Mouse (Mus musculus) heart, embryonic 12.5 days (tissue): Measurements from ENCODE around the gene Rhox2g. TPM values are rescaled to one million over a fixed set of nuclear protein-coding genes. Genes with fewer than 3 reads are reported as not detected.
"Not testable (repeated sequence)": the region's sequence is repeated elsewhere in the genome, so short reads cannot be mapped to it uniquely, and the experiment has no call there.

Experiments
- ATAC-seq: fragments of 200-750 bp; cut with Nextera tagmentation; 2 replicates; pipeline ENCODE4 v1.8.0; 2017; ENCODE audit warnings: moderate TSS enrichment, moderate library complexity; ENCODE audit not compliant: insufficient number of reproducible peaks, low FRiP score
- H3K27ac ChIP-seq: fragments of 300-500 bp; sonication (generic); 2 replicates; pipeline ENCODE4 v1.5.1; 2016; ENCODE audit warnings: mild to moderate bottlenecking, moderate library complexity; ENCODE audit not compliant: poor library complexity, severe bottlenecking
- H3K27me3 ChIP-seq: fragments of 300-500 bp; sonication (generic); replicated peaks from 2 replicates; pipeline ENCODE4 v1.6.1; 2016; ENCODE audit warnings: mild to moderate bottlenecking, moderate library complexity
- H3K36me3 ChIP-seq: fragments of 300-500 bp; sonication (generic); 2 replicates; pipeline ENCODE4 v1.6.1; 2016; ENCODE audit warnings: mild to moderate bottlenecking, moderate library complexity
- H3K4me1 ChIP-seq: fragments of 300-500 bp; sonication (generic); replicated peaks from 2 replicates; pipeline ENCODE4 v1.6.1; 2016; ENCODE audit warnings: mild to moderate bottlenecking
- H3K4me2 ChIP-seq: fragments of 300-500 bp; sonication (generic); 2 replicates; pipeline ENCODE4 v1.6.1; 2016; ENCODE audit warnings: mild to moderate bottlenecking, moderate library complexity
- H3K4me3 ChIP-seq: fragments of 300-500 bp; sonication (generic); 2 replicates; pipeline ENCODE4 v1.5.1; 2016; ENCODE audit warnings: mild to moderate bottlenecking
- H3K9ac ChIP-seq: fragments of 300-500 bp; sonication (generic); 2 replicates; pipeline ENCODE4 v1.6.1; 2016; ENCODE audit warnings: mild to moderate bottlenecking, moderate library complexity
- H3K9me3 ChIP-seq: fragments of 300-500 bp; sonication (generic); replicated peaks from 2 replicates; pipeline ENCODE4 v1.6.1; 2016; ENCODE audit warnings: mild to moderate bottlenecking, moderate library complexity
- WGBS: fragments of 180-500 bp; shearing (Covaris S2); methylation state at CpG from one replicate; pipeline ENCODE4 v1.1.7; 2016; 5-methylcytosine and 5-hydroxymethylcytosine counted together
- polyA plus RNA-seq: library from polyadenylated mRNA; unstranded; fragments of >200 nt; fragmentation: Nextera tagmentation; extraction: Ambion mirVana; gene quantifications from 2 replicates; pipeline ENCODE4 v1.2.1, GENCODE M21; 2016

Gene Rhox2g
- polyA plus RNA-seq, result not detected in 2 replicates

- 82% methylated on average over 6 of the region's 6 CpGs for WGBS
- ATAC-seq, H3K36me3 ChIP-seq, H3K4me1 ChIP-seq, H3K4me2 ChIP-seq, H3K27ac ChIP-seq, H3K9ac ChIP-seq, H3K4me3 ChIP-seq, H3K27me3 ChIP-seq, H3K9me3 ChIP-seq: not testable (repeated sequence)
Measured at GRCm38 (mm10) chrX:37643370-37643769, at the start of gene Rhox2g. Gene Rhox2g (minus strand): TSS chrX:37643470.

GRCm38 (mm10) chrX:37692261-37692660, 49.0 kb upstream of the Rhox2g start:
- H3K27me3 ChIP-seq, result no peaks in the 10 kb centered on the region
- no peaks in the 10 kb centered on the region for H3K9me3 ChIP-seq
- H3K36me3 ChIP-seq, result no peaks in the 10 kb centered on the region
- H3K9ac ChIP-seq, result no peak overlapping the region
- H3K4me3 ChIP-seq, result no peak overlapping the region
- H3K4me2 ChIP-seq, result no peak overlapping the region
- H3K27ac ChIP-seq, result no peak overlapping the region
- no peak for ATAC-seq
- WGBS, result 65% methylated on average over 2 of the region's 2 CpGs
- no peaks in the 10 kb centered on the region for H3K4me1 ChIP-seq

- no peak overlapping the region for H3K4me2 ChIP-seq
- no peak overlapping the region for H3K9ac ChIP-seq
- no peaks in the 10 kb centered on the region; the same call in 1 of the 2 replicates for H3K9me3 ChIP-seq
- 76% methylated on average over 24 of the region's 24 CpGs for WGBS
- H3K4me3 ChIP-seq, result no peak overlapping the region
- no peak overlapping the region for H3K27ac ChIP-seq
- no peaks in the 10 kb centered on the region for H3K4me1 ChIP-seq
- H3K27me3 ChIP-seq, result no peaks in the 10 kb centered on the region
- no peak for ATAC-seq
- no peaks in the 10 kb centered on the region for H3K36me3 ChIP-seq
Measured at GRCm38 (mm10) chrX:37683031-37683715, 39.9 kb upstream of the Rhox2g start.

- not testable (repeated sequence) for H3K9me3 ChIP-seq, H3K4me2 ChIP-seq, H3K36me3 ChIP-seq, ATAC-seq, H3K4me3 ChIP-seq, H3K4me1 ChIP-seq, H3K27me3 ChIP-seq, H3K27ac ChIP-seq, H3K9ac ChIP-seq
- WGBS, result 79% methylated on average over 8 of the region's 8 CpGs
Measured at GRCm38 (mm10) chrX:37673177-37673576, 29.9 kb upstream of the Rhox2g start, which contains the start of gene Rhox2h. Gene Rhox2h (minus strand): TSS chrX:37673277.

- H3K4me2 ChIP-seq, H3K27ac ChIP-seq, ATAC-seq, H3K4me1 ChIP-seq, H3K9me3 ChIP-seq, H3K27me3 ChIP-seq, H3K36me3 ChIP-seq, H3K9ac ChIP-seq, H3K4me3 ChIP-seq: not testable (repeated sequence)
- 80% methylated on average over 1 of the region's 3 CpGs for WGBS
Measured at GRCm38 (mm10) chrX:37668664-37669063, 25.4 kb upstream of the Rhox2g start, which contains the start of gene Rhox3h. Gene Rhox3h (minus strand): TSS chrX:37668764.

- not testable (repeated sequence) for H3K4me1 ChIP-seq, H3K27me3 ChIP-seq, H3K36me3 ChIP-seq, H3K4me2 ChIP-seq, H3K4me3 ChIP-seq, H3K27ac ChIP-seq, H3K9ac ChIP-seq, H3K9me3 ChIP-seq, ATAC-seq
- WGBS, result 82% methylated on average over 19 of the region's 20 CpGs
Measured at GRCm38 (mm10) chrX:37651227-37651626, 8.0 kb upstream of the Rhox2g start, which contains the start of gene Rhox4g. Gene Rhox4g (minus strand): TSS chrX:37651327.

- not testable (repeated sequence) for H3K27me3 ChIP-seq, H3K4me3 ChIP-seq, H3K9ac ChIP-seq, ATAC-seq, H3K4me1 ChIP-seq, H3K4me2 ChIP-seq, H3K36me3 ChIP-seq, H3K27ac ChIP-seq, H3K9me3 ChIP-seq
- 83% methylated on average over 2 of the region's 2 CpGs for WGBS
Measured at GRCm38 (mm10) chrX:37628512-37628911, 14.8 kb downstream of the Rhox2g start, which contains the start of gene Rhox3g. Gene Rhox3g (minus strand): TSS chrX:37628612.

GRCm38 (mm10) chrX:37607604-37608003, 35.7 kb downstream of the Rhox2g start, which contains the start of gene Rhox4f:
Gene Rhox4f (minus strand): TSS chrX:37607704.
- ATAC-seq, result not testable (repeated sequence)

More at GRCm38 (mm10) chrX:37607604-37608003, 35.7 kb downstream of the Rhox2g start, which contains the start of gene Rhox4f:
- H3K4me2 ChIP-seq, H3K4me1 ChIP-seq, H3K36me3 ChIP-seq, H3K27me3 ChIP-seq, H3K4me3 ChIP-seq, H3K9ac ChIP-seq, H3K27ac ChIP-seq, H3K9me3 ChIP-seq: not testable (repeated sequence)
- 94% methylated on average over 17 of the region's 19 CpGs for WGBS

Other genes with a start within 250 kb of the Rhox2g start
- not detected in 2 replicates for gene Rhox2b, start 231.4 kb downstream of the Rhox2g start, polyA plus RNA-seq
- gene Rhox4b, start 211.0 kb downstream of the Rhox2g start, polyA plus RNA-seq, result not detected in 2 replicates
- gene Rhox2c, start 189.8 kb downstream of the Rhox2g start, polyA plus RNA-seq, result not detected in 2 replicates
- gene Rhox3c, start 184.9 kb downstream of the Rhox2g start, polyA plus RNA-seq, result not detected in 2 replicates
- not detected in 2 replicates for gene Rhox4c, start 163.1 kb downstream of the Rhox2g start, polyA plus RNA-seq
- not detected in 2 replicates for gene Rhox2d, start 150.0 kb downstream of the Rhox2g start, polyA plus RNA-seq
- gene Rhox4d, start 129.1 kb downstream of the Rhox2g start, polyA plus RNA-seq, result not detected in 2 replicates
- not detected in 2 replicates for gene Rhox2e, start 113.0 kb downstream of the Rhox2g start, polyA plus RNA-seq
- not detected in 2 replicates for gene Rhox3e, start 101.5 kb downstream of the Rhox2g start, polyA plus RNA-seq
- gene Rhox4e, start 86.1 kb downstream of the Rhox2g start, polyA plus RNA-seq, result not detected in 2 replicates
- not detected in 2 replicates for gene Rhox2f, start 72.1 kb downstream of the Rhox2g start, polyA plus RNA-seq
- gene Rhox3f, start 62.5 kb downstream of the Rhox2g start, polyA plus RNA-seq, result not detected in 2 replicates
- gene Rhox4f, start 35.8 kb downstream of the Rhox2g start, polyA plus RNA-seq, result not detected in 2 replicates
- not detected in 2 replicates for gene Rhox3g, start 14.9 kb downstream of the Rhox2g start, polyA plus RNA-seq
- not detected in 2 replicates for gene Rhox4g, start 7.9 kb upstream of the Rhox2g start, polyA plus RNA-seq
- not detected in 2 replicates for gene Rhox3h, start 25.3 kb upstream of the Rhox2g start, polyA plus RNA-seq
- not detected in 2 replicates for gene Rhox2h, start 29.8 kb upstream of the Rhox2g start, polyA plus RNA-seq
- 11.2 and 12.9 TPM in 2 replicates for gene Rhox5, start 161.4 kb upstream of the Rhox2g start, polyA plus RNA-seq
- gene Rhox6, start 183.4 kb upstream of the Rhox2g start, polyA plus RNA-seq, result not detected in 2 replicates
- gene Rhox7a, start 188.2 kb upstream of the Rhox2g start, polyA plus RNA-seq, result not detected in 2 replicates
- gene Rhox8, start 235.5 kb upstream of the Rhox2g start, polyA plus RNA-seq, result not detected in 2 replicates